Mouse (Mus musculus) frontal cortex, postnatal 10 days (tissue): ENCODE results near the gene Neurl1a.

ENCODE experiments used
- DNase-seq, 2 experiments: peaks; one replicate each; pipeline ENCODE4 v3.0.0; 2022; ENCODE audit warnings: low spot score in 2 of 2, mixed read lengths in 1 of 2

Gene Neurl1a

DNA sequence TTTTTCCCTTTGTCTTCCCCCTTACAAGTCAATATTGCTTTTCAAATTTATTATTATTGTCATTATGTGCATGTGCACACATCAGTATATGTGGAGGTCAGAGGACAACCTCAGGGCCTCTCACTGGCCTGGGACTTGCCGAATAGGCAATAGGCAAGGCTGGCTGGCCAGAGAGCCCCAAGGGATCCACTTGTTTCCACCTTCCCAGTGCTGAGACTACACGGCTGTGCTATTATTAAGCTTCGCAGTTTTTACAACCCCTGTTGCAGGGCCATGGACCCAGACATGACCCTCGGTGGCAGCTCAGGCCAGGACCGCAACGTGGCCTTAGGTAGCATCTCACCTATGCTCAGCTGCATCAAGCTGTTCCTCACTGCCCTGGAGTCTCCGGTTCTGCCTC is 33.8 kb downstream of the Neurl1a start:
- no peak for DNase-seq

DNA sequence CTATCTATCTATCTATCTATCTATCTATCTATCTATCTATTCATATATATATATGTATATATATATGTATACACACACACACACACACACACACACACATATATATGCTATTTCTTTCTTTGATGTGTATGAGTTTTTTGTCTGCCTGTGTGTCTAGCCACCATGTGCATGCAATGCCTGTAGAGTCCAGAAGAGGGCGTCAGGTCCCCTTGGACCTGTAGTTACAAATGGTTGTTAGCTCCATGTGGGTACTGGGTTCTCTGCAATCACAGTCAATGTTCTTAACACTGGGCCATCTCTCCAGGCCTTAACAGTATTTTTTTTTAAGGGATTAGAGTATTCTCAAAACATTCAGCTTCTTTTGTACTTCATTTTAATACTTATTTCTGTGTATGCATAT is 34.9 kb downstream of the Neurl1a start:
- DNase-seq, result no peak

DNA sequence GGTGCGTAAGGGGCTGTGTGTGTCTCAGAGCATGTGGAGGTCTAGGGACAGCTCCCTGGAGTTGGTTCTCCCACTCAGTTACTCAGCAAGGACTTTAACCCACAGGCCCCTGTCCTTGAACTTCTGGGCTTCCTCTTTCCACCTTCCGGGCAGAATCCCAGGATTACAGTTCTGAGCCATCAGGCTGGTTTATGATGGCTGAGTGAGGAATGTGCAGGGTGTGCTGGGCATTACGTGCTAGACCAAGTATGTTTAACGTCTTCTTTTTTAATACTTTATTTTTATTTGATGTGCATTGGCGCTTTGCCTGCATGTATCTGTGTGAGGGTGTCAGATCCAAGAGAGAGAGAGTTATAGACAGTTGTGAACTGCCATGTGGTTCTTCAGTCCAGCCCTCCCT is 38.1 kb downstream of the Neurl1a start:
- no peak for DNase-seq

DNA sequence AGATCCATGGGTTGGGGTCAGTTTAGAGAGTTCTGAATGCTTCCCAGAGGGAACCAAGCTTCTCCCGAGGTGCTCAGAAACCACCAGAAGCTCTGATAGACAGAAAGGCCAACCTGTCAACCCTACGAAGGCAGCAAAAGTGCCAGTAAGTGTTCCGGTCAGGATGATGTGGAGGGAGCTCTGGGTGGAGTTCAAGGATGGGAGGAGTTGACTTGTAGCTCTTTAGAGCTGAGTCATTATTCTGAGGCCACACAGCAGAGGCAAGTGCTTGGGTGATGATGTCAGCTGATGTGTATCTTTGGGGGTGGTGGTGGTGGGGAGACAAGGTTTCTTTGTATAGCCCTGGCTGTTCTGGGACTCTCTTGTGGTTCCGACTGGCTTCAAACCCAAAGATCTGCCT is 41.0 kb downstream of the Neurl1a start:
- DNase-seq, result no peak

DNA sequence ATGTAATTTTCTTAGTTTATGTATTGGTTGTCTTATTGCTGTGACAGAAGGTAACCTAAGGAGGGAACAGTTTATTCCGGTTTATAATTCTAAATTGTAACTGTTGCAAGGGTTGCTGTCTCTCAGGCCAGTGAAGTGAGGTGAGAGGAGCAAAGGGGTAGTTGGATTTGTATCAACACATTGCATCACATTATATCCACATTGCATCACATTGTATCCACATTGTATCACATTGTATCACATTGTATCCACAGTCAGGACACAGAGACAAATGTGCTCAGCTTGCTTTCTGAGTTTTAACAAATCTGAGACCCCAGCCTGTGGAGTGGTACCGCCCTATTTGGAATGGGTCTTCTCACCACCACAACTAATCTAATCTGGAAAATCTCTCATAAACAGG is 41.6 kb downstream of the Neurl1a start:
- no peak for DNase-seq

DNA sequence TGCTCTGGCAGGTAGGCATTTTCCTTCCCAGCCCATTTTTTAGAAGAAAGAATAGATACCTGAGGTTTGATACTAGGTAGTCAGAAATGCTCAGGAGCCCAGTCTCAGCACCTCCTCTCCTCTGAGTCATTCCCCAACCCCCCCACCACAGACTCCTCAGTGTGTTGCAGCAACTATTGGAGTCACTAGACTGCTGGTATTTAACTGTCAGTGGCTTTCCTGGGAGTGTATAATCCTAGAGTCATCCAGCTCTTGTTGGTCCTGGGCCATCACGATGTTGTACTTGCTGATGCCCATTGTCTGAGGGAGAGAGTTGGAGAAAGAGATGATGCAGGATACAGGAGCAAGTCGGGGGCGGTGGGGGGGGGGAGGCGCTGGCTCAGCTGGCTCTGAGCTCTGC is 42.4 kb downstream of the Neurl1a start:
- no peak for DNase-seq

DNA sequence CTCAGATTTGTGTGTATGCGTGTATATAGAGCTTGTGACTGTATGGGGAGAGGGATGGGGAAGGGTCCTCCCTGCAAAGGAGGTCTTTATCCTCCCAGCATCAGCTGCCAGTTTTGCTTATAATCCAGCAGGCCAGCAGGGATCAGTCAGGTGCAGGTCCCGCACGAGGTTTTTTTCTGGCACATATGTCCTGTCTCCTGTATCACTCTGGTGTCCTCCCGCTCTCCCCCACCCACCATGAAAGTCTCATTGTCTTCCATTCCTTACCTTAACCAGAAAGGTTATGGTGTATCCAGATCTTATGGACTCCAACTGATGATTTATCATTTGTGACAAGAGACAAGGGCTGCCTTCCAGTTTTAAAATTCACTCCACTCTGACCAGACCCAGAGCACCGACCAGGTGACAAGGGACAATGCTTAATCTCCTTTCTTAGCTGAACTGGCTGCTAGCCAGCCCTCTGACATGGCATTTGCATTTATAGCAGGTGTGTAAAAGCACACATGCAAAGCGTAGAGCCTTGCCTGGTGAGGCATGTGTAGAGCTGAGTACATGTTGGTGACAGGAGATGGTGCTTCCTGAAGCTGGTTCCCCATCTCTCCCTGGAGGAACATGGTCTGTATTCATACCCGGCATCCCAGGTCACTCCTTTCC is 43.0 kb downstream of the Neurl1a start:
- DNase-seq, result no peak

DNA sequence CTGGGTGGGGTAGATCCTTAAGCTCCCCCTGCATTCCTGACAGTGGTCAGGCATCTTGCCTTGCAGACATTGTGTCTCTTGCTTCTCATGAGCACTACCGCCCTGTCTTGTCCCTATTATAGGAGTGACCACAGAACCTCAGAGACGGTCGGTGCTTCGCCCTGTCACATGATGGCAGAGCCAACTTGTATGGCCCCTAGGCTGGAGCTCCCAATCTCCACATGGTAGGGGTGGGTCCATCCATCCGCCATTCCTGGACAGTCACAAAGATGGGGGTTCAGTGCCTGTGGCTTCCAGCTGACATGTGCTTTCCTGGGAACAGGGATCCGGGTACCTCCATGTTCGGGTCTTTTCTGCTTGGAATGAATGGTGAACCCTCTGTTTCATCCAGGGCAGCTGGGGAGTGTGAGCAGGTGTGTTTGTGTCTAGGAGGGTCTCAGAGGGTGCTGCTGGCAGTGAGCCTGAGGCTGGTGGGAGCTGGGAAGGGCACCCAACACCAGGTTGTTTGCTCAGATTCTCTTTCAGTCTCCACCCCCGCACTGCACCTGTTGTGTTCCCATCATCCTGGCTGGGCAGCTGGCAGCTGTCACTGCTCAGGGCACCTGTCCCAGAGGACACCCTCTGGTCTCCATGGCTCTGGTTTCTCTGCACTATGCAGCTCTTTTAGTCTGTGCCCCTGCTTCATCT is 43.7 kb downstream of the Neurl1a start:
- no peak for DNase-seq

DNA sequence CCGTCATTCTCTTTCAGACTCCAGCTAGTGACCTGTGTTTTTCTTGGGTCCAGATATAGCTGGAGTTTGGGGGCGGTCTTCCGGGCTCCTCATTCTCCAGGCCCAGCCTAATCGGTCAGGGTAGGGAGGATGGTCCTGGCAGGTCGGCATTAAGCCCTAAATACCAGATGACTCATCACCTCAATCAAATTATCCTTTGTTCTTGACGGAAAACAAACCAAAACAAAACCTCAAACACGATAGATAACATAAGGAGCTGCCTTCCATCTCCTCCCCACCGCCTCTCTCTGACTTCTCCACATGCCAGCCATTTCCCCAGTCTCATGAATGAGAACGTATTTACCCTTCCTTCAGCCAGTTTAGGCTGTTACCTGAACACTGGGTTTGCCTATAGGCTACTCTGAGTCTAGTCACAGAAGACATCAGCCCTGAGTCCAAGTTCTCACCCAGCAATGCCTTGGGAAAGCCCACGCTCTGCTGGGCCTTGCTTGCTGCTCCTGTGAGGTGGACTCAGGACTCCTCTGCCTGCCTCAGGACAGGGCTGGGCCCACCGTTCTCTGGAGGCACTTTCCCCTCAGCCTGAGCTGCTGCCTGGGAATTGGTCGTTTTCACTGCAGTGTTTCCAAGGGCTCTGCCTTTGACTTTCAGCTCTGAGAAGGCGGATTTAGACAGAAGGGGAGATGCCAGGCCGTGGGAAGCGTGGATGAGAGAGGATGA is 44.4 kb downstream of the Neurl1a start:
- no peak for DNase-seq

DNA sequence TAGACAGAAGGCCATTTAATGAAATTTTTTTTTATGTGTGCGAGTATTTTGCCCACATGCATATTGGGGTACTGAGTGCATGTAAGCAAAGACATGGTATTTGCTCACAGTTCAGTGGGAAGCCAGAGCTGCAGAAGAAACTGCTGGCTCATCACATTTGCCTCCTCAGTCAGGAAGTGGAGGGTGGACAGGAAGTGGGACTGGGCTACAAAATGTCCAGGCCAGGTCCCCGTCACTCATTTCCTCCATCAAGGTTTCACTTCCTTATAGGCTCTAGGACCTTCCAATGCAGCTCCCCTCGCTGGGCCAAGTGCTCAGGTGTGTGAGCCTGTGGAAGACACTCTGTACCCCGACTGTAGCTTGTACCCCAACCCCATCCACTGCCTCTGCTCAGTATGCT is 46.1 kb downstream of the Neurl1a start:
- DNase-seq, result peak in 1 of 2 experiments; percentile 45

DNA sequence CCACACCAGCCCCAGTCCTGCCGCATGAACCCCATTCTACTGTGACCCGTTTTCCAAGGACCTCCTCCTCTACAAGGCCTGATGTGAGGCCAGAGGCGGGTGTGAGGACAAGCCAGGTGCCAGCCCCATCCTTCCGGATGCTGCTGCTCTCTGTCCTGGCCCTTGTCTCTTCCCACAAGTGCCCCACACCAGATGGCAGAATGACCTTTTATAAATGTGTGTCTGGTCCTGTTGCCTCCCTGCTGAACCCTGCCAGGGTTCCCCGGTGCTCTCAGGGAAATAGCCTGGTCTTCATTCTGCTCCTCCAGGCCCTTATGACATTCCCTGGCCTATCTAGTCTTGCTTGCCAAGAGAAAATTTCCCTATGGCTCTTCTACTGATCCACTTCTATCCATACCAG is 47.2 kb downstream of the Neurl1a start:
- no peak for DNase-seq

DNA sequence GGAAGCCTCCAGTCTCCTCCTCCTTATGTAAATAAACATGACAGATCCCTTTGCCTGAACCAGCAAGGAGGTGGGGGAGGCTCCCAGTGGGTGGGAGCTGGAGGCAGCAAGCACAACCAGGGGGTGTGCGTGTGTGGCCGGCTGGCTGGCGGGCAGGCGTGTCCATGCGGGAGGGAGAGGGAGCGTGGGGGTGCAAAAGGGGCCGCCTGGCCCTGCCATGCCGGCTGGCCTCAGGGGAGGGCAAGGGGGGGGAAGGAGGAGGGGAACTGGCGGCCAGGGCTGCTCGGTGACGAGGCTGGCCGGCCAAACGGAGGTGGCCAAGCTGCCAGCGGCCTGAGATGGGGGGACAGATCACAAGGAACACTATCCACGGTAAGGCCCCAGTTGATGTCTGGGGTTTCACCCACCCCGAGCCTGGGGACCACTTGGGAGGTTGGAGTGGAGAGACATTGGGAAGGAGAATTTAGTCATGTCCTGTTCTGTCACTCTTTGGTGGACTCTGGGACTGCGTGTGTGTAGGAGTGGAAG is 50.2 kb downstream of the Neurl1a start:
- peak; percentile 47 to 65 for DNase-seq

DNA sequence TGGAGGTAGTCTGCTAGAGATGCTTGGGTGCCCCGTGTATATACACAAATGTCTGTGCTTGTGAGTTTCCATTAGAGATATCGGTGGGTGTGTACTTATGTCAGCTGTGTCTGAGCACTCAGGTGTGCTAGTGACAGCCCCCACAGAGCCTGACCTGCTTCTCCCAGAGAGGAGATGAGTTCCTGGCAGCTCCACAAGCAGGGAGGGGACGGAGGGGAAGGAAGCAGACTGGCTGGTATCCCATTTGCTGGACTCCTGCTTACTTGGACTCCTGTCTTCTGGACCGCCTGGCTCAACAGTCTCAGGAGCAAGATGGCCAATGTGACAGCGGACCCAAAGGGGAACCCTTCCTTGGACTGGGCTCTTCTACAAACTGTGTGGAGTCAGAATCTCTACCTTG is 50.8 kb downstream of the Neurl1a start:
- DNase-seq, result no peak

DNA sequence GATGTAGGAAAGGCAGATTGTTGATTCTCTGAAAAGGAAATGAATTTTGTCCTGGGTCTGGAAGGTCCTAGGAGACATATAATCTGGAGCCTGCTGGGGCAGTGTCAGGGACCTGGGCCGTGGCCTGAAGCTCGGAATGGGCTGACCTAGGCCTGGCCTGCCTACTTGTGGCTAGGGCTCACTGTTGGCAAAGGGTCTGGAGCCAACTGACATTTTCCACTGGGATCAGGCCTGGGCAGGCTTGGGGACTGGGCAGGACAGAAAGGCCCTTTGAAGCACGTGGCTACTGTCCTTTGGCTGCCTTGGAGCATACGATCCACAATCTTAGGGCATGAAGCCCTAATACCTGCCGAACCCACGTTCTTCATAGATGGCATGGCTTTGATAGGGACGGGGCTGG is 51.5 kb downstream of the Neurl1a start:
- DNase-seq, result no peak

DNA sequence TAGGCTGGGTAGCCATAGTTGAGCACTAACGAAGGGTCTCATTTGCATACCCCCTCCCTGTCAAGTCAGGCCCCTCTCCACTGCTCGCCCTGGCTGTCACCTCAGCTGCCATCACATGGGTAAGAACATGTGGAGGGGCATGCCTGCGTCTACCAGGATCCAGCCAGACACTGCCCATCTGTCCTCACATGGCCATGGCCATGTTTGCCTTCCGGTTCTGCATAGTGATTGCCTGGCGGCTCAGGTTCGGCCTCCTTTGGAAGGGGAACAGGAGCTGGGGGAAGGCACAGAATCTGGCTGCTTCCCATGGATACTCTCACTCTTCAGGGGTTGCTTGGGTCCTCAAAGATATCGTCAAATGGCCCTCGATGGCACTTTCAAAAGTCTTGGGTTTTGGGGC is 52.1 kb downstream of the Neurl1a start:
- DNase-seq, result no peak

DNA sequence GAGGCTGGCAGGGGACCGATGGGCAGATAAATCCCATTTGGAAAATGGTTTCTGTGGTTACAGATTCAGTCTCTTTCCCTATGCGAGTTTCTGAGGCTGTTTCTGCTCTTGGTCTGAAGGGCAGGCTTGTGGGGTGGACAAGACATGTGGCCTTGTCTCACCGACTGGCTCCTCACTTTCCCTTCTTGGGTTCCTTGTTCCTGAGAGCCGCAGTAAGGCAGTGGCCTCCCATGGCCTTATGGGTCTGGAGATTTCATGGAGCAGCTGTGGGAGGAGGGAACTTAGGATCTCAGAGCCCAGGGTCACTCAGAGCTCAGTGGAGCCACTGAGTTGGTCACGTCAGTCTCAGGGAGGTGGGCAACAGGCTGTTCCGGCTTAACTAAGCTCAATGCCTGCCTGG is 52.8 kb downstream of the Neurl1a start:
- DNase-seq, result no peak

DNA sequence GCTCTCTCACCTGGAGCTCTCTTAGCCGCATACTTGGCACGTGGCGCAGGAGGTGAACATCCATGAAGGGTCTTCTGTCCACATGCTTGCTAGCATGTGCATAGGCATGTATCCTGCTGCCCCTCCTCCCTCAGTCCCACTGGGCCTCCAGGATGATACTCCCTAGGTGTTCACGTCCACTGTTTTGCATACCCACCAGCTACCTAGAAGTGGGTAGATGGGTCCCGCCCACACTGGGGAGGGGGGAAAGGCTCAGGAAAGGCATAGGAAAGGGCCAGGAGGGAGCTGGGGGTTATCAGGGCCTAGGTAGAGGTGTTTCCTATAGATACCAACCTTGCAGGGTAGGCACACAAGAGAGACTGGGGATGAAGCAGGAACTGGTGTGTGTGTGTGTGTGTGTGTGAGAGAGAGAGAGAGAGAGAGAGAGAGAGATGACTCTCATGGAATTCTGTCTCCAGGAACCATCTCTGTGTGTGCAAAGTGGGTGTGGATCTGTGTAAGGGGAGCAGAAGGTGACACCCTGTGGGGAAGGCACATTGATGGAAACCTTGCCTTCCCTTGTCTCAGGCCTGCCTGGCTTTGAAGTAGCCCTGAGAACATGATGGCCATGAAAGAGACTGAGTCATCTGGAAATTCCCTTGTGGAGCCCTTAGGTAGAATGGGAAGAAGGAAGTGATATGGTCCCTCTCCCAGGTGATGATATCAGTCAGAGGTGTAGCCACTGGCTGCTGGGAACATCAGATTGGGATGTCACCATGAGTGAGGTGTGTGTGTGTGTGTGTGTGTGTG is 53.7 kb downstream of the Neurl1a start:
- DNase-seq, result no peak

DNA sequence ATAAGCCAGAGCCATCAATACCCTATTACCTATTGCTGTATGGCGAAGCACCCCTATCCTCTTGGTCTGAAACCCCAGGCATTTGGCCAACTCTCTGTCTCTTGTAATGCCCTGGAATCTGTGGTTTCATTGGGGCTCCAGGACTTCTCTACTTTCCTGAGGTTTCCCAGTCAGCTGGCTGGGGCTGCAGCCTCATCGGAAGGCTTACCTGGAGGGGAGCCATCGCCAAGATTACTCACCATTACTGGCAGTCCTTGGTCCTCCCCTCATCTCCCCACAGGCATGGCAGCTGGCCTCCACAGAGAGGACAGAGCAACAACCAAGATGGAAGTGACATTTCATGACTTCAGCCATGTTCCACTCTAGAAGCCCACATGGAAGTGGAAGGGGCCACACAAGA is 54.5 kb downstream of the Neurl1a start:
- DNase-seq, result no peak

DNA sequence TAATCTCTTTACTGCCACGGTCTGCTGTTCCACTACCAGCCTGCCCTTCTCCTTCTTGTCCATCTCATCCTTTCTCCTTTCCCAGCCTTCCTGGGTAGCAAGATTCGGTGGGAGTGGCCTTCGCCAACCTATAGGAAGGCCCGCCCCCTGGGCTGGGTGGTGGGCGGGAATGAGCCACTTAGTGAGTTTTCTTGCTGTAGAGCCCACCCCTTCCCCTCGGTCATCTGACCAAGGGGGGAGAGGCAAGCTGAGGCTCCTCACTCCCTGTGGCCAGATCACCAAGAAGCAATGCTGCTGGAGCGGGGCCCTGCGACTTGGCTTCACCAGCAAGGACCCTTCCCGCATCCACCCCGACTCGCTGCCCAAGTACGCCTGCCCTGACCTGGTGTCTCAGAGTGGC is 61.5 kb downstream of the Neurl1a start:
- DNase-seq, result no peak

DNA sequence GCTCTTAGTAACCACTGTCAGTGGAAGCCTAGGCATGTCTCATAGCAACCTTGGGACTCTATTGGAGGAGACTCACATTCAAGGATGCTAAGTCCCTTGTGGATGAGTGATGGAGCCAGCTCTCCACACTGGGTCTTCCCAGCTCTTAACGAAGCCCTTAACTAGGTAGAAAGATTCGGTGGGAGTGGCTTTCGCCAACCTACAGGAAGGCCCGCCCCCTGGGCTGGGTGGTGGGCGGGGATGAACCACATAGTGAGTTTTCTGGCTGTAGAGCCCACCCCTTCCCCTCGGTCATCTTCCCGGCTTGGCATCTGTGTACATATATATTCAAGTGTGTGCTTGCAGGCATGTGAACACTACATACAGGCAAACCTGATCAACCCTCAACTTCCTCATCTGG is 62.3 kb downstream of the Neurl1a start:
- DNase-seq, result no peak

DNA sequence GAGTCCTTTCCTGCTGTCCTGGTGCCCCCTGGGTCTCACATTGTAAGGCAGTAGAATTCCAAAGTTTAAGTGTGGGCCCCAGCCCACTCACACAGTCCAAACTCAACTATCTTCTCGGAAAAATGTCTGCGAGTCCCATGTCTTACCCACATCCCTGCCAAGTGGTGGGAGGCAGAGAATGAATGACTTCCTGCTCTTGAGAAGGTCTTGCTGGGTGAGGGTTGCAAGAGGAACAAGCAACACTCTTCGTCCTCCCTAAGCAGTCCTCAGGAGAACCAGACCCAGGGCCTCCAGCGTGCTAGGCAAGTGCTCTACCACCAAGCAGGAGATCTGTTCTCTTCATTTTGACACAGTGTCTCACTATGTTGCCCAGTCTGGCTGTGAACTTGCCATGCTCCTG is 63.6 kb downstream of the Neurl1a start:
- no peak for DNase-seq

DNA sequence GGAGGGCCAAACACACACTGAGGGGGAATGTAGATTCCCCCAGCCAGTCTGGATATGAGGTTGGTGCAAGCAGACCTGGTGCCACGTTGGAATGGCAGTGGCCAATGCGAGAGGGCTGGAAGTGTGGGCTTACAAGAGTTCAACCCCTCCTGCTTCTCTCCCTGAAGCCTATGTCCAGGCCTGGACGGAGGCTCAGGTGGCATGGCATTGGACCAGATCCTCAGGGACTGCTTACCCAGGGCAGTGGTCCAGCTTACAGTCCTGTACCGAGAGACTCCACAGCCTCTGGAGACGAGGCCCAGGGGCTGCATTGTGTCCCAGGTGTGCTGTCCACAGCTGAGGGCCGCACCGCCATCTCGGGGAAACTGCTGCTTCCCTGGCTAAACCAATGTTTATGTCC is 66.9 kb downstream of the Neurl1a start:
- no peak for DNase-seq
